Mouse (Mus musculus) limb, embryonic 10.5 days (tissue): ENCODE data around the gene Trpv2. TPM values are rescaled to one million over a fixed set of nuclear protein-coding genes. Genes with fewer than 3 reads are reported as not detected.

Experiments
- DNase-seq: peaks from one replicate; pipeline ENCODE4 v3.0.0-alpha.2; 2017; ENCODE audit warnings: low spot score
- H3K27ac ChIP-seq: fragments of 300-500 bp; sonication (generic); 2 replicates; pipeline ENCODE4 v1.5.1; 2016; ENCODE audit warnings: mild to moderate bottlenecking
- H3K27me3 ChIP-seq: fragments of 300-500 bp; sonication (generic); 2 replicates; pipeline ENCODE4 v1.6.1; 2016; ENCODE audit warnings: low read depth, mild to moderate bottlenecking; ENCODE audit not compliant: poor library complexity, severe bottlenecking
- H3K36me3 ChIP-seq: fragments of 300-500 bp; sonication (generic); 2 replicates; pipeline ENCODE4 v1.6.1; 2016; ENCODE audit warnings: mild to moderate bottlenecking, moderate library complexity
- H3K4me1 ChIP-seq: fragments of 300-500 bp; sonication (generic); 2 replicates; pipeline ENCODE4 v1.6.1; 2016
- H3K4me3 ChIP-seq: fragments of 300-500 bp; sonication (generic); 2 replicates; pipeline ENCODE4 v1.5.1; 2016; ENCODE audit warnings: mild to moderate bottlenecking, moderate library complexity
- H3K9me3 ChIP-seq: fragments of 300-500 bp; sonication (generic); replicated peaks from 2 replicates; pipeline ENCODE4 v1.6.1; 2016; ENCODE audit warnings: mild to moderate bottlenecking
- WGBS: fragments of 180-500 bp; shearing (Covaris S2); methylation state at CpG from one replicate; pipeline ENCODE4 v1.1.7; 2016; 5-methylcytosine and 5-hydroxymethylcytosine counted together
- polyA plus RNA-seq: library from polyadenylated mRNA; unstranded; fragments of >200 nt; fragmentation: Nextera tagmentation; extraction: Ambion mirVana; gene quantifications from 2 replicates; pipeline ENCODE4 v1.2.1, GENCODE M21; 2016

Gene Trpv2
- polyA plus RNA-seq, 1 experiment from 2014 or later = 0.55 TPM

DNA sequence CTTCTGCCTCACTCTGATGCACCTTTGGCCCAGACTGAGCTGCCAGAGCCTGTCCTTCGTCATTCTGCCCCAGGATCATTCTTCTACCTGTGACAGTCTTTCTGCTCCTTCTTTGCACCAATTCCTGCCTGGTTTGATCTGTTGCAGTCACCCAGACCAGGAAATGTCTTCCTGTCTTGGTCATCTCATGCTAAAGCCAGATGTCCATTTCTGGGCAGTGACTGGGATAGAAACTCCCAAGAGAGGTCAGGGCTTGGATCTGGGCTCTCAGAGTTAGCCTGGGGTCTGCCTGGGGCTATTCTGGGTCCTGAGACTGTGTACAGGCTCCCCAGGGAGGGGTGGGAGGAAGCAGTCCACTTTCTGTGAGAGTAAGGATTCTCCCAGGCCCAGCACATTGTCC lies 8.1 kb upstream of the Trpv2 start:
- DNase-seq = no peak
- Histone ChIP-seq H3K27me3 (0 out of 2 replicates have a peak, but pooled peaks cover 4% of the 10 kb centered on the region), H3K9me3 (no peaks in the 10 kb centered on the region), H3K36me3 (no peaks in the 10 kb centered on the region), H3K27ac (no peak overlapping the region; the same call in 1 of the 2 replicates), H3K4me3 (no peak overlapping the region), H3K4me1 (peaks cover 6% of the 10 kb centered on the region)
- whole genome bisulfite sequencing = 58% methylated on average over 1 of the region's 1 CpGs

DNA sequence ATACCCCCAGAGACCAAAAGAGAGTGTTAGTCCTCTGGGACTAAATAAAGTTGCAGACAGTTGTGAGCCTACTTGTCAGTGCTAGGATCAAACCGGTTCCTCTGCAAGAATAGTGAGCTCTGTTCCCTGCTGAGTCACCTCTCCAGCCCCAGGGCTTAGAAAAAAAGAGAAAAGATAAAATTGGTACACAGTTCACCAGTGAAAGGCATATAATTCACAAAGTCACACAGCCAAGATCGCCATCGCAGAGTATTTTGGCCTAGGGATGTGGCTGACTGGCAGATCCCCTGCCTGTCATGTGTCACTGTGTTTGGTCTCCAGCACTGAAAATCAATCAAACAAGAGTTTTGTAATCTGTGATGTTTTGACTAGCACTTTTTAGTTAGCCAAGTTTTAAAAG lies 6.0 kb upstream of the Trpv2 start:
- Histone ChIP-seq H3K9me3 (no peaks in the 10 kb centered on the region), H3K36me3 (no peaks in the 10 kb centered on the region), H3K4me1 (peaks cover 6% of the 10 kb centered on the region), H3K27me3 (no peaks in the 10 kb centered on the region), H3K27ac (no peak overlapping the region), H3K4me3 (no peak overlapping the region)
- no peak for DNase-seq
- 77% methylated on average over 3 of the region's 3 CpGs for WGBS

DNA sequence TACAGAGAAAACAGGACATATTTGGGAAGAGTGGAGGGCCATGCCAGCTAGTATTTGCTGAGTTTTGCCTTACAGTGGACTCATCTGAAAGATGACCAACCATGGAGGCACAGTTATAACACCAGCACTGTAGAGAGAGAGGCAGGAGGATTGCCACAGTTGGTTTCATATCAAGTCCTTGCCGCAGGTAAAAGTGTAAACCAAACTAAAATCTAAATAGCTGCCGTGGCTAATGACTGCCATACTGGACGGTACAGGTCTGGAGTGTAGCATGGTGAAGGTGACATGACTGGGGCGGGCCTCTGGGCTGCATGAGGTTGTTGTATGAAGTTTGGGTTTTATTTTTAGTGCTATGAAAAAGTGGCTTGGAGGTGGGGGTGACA lies 408 bp downstream of the Trpv2 start:
- WGBS = 86% methylated on average over 4 of the region's 4 CpGs
- no peak overlapping the region for H3K27ac ChIP-seq
- peaks cover 30% of the 10 kb centered on the region for H3K27me3 ChIP-seq
- peaks cover 13% of the 10 kb centered on the region for H3K4me1 ChIP-seq
- no peak for DNase-seq
- no peaks in the 10 kb centered on the region for H3K9me3 ChIP-seq
- no peak overlapping the region for H3K4me3 ChIP-seq
- no peaks in the 10 kb centered on the region for H3K36me3 ChIP-seq

DNA sequence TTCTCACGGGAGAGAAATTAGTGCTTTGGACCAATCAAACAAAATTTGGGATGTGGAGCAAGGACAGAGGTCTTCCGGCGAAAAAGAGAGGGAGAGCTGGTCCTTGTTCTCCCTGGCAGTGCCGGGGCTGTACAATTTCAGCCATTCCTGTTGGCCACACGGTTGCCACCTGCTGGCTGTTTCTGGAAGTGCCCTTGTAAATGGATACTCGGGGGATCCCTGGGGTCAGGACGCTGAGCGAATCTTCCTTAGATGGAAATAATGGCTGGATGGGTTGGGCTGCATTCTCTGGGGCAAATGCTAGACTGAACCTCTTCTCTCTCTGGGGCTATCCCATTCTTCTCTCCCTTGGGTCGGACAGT lies 992 bp downstream of the Trpv2 start:
- H3K4me3 ChIP-seq = peak overlapping the region; percentile 58
- no peaks in the 10 kb centered on the region for H3K9me3 ChIP-seq
- H3K4me1 ChIP-seq = peaks cover 13% of the 10 kb centered on the region
- DNase-seq = peak; percentile 91
- peaks cover 30% of the 10 kb centered on the region for H3K27me3 ChIP-seq
- H3K36me3 ChIP-seq = no peaks in the 10 kb centered on the region
- WGBS = 7% methylated on average over 9 of the region's 9 CpGs
- no peak overlapping the region for H3K27ac ChIP-seq

DNA sequence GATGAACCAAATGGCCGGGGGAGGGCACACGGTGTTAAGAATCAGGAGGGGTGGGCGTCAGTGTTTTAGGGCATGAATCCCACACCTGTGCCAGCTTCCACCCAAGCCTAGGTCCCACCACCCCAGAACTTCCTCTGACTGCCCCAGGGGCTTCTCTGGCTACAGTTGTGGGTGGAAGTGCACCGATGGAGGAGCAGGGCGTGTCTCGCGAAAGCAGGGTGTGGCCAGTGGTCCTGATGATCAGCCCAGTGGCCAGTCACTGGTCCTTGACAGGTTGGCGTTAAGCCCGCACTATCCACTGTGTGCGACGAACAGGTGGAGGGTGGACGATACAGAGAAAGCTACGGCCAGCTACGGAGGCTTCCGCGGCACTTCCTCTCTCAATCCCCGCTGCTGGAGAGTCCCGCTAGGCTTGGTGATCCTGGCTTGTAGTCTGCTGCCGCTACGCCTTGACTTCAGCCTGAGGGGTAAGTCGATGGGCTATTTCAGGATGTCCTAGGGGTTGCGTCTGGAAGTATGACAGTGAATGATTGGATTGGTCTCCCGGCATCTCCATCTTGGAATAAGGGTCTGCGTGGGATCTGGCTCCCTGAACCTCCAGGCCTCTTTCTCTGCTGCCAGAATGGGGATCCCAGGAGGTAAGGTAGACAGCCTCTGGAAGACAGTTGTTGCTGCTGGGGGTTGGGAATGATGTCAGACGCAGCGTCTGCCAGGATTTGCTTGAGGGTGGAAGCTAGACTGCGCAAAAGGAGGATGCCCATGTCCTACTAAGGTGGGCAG lies 1.6 kb downstream of the Trpv2 start:
- Histone ChIP-seq H3K36me3 (no peaks in the 10 kb centered on the region), H3K27ac (no peak overlapping the region), H3K9me3 (no peaks in the 10 kb centered on the region), H3K27me3 (peaks cover 30% of the 10 kb centered on the region), H3K4me3 (peak overlapping the region; percentile 58), H3K4me1 (peaks cover 13% of the 10 kb centered on the region)
- 8% methylated on average over 27 of the region's 27 CpGs for WGBS
- peak; percentile 48 for DNase-seq

DNA sequence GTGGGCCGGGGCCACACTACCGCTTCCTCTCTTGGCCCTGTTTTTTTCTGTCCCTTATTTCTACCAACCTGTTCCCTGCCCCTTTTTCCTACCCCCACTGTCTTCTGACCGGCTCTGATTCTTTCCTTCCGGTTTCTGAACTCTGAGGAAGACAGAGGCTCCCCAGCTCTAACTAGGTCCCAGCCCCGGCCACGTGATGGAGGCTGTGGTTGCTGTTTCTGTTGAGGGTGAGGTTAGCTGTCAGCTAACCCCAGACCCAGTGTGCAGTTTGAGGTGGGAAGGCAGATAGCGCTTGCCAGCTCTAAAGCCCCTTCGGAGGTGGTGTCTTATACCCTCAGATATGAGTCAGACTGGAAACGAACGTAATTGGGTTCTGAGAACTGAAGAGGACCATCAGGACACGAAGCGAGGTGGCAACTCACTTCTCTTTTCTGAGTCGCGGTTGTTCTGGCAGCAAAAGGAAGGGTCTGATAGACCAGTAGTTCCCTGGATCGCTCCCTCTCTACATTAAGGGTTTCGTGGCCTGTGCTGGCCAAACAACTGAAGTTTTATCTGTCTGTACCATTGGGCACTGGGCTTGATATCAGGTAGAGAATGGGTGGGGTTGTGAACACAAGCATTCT lies 2.4 kb downstream of the Trpv2 start:
- Histone ChIP-seq H3K27me3 (peaks cover 30% of the 10 kb centered on the region), H3K4me3 (peak overlapping the region; percentile 58), H3K4me1 (peaks cover 13% of the 10 kb centered on the region), H3K36me3 (no peaks in the 10 kb centered on the region), H3K9me3 (no peaks in the 10 kb centered on the region), H3K27ac (no peak overlapping the region)
- 64% methylated on average over 16 of the region's 16 CpGs for WGBS
- no peak for DNase-seq

DNA sequence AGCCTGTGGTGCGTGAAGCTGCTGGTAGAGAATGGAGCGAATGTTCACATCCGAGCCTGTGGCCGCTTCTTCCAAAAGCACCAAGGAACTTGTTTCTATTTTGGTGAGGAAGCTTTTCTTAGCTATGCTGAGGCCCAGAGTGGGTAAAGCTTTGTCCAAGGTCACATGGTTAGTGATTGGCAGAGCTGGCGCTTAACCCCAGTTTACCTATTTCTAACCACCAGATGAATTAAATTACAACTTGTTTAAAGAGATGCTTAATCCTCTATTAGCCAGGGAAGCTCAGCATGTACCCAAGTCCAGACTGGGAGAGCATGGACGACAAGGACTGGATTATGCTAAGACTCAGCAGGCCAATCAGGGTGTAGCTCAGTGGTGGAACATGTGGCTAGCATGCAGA lies 8.7 kb downstream of the Trpv2 start:
- Histone ChIP-seq H3K27ac (no peak overlapping the region), H3K4me3 (no peak overlapping the region), H3K36me3 (no peaks in the 10 kb centered on the region), H3K9me3 (no peaks in the 10 kb centered on the region), H3K4me1 (no peaks in the 10 kb centered on the region), H3K27me3 (peaks cover 8% of the 10 kb centered on the region; the same call in 1 of the 2 replicates)
- WGBS = 87% methylated on average over 6 of the region's 6 CpGs
- DNase-seq = no peak

DNA sequence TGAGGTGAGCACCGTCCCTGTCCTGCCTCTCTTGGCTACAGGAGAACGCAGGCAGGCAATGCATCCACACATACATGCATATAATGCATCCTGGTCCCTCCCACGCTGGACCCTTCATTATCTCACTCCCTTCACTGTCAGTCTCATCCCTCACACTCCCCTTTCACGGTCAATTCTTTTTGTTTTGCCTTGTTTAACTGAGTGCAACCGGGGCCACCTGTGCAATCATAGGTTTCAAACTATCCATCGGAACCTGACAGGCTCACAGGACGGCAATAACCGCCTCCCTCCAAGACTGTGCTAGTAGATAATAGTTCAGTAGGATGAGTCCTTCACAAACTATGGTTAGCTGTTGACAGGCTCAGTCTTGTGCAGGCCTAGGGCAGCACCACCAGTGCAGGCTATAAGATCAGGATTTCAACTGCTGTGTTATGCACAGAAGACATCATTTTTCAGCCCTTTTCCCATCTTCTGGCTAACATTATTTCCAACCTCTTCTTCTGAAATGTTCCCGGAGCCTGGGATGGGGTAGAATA lies 10.5 kb downstream of the Trpv2 start:
- no peaks in the 10 kb centered on the region for H3K27me3 ChIP-seq
- H3K9me3 ChIP-seq = no peaks in the 10 kb centered on the region
- H3K4me3 ChIP-seq = no peak overlapping the region
- H3K36me3 ChIP-seq = no peaks in the 10 kb centered on the region
- H3K4me1 ChIP-seq = no peaks in the 10 kb centered on the region
- H3K27ac ChIP-seq = no peak overlapping the region
- no peak for DNase-seq
- 85% methylated on average over 9 of the region's 9 CpGs for WGBS

DNA sequence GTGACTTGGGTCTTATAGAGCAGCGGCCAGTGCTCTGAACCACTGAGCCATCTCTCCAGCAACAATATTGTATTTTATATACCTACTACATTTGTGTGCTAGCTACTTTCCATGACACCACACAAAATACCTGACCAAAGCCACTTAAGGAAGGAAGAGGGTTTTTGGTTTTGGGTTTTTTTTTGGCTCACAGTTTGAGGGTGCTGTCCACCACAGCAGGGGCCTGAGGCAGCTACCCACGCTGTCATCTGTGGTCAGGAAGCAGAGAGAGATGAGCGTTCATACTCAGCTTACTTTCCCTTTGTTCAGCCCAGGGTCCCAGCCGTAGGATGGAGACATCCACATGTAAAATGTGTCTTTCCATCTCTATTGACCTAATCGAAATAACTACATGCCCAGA lies 12.7 kb downstream of the Trpv2 start:
- H3K36me3 ChIP-seq = no peaks in the 10 kb centered on the region
- 91% methylated on average over 5 of the region's 5 CpGs for WGBS
- no peak for DNase-seq
- H3K9me3 ChIP-seq = no peaks in the 10 kb centered on the region
- H3K27me3 ChIP-seq = no peaks in the 10 kb centered on the region
- H3K27ac ChIP-seq = no peak overlapping the region
- H3K4me3 ChIP-seq = no peak overlapping the region
- peaks cover 11% of the 10 kb centered on the region for H3K4me1 ChIP-seq

DNA sequence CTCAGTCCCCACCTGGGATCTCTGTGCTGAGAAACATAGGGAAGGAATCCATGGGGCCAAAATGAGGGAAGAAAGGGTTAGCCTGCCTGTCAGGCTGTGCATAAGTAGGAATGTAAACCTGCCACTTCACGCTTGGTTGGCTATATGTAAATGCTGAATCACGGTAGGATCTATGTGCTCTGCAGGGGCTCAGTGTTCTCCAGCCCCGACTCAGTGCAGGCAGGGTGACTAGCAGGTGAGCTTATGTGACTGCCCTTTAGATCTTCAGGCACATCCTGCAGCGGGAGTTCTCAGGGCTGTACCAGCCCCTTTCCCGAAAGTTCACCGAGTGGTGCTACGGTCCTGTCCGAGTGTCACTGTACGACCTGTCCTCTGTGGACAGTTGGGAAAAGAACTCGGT lies 15.1 kb downstream of the Trpv2 start:
- 84% methylated on average over 10 of the region's 10 CpGs for WGBS
- no peak overlapping the region for H3K27ac ChIP-seq
- peaks cover 23% of the 10 kb centered on the region for H3K4me1 ChIP-seq
- H3K4me3 ChIP-seq = no peak overlapping the region
- H3K36me3 ChIP-seq = no peaks in the 10 kb centered on the region
- H3K27me3 ChIP-seq = no peaks in the 10 kb centered on the region
- H3K9me3 ChIP-seq = no peaks in the 10 kb centered on the region
- DNase-seq = no peak

DNA sequence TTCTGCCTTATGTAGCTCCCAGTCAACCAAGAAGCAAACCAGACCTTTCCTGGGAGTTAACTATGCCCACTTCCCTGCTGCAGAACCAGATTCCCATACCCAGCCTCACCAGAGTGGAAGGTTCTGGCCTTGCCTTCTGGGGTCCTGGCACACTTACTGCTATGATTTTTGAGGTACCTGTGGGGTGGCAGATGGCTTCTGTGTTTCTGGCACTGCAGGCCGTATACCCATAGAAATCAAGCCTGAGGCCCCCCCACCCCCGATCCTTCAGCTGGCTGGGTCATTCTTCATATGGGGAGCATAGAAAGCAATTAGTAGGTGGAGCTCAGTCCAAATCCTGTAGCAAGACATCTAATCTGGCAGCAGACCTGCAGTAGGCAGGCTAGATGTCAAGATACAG lies 16.7 kb downstream of the Trpv2 start:
- peak overlapping the region; percentile 43 for H3K27ac ChIP-seq
- DNase-seq = no peak
- 78% methylated on average over 2 of the region's 2 CpGs for WGBS

DNA sequence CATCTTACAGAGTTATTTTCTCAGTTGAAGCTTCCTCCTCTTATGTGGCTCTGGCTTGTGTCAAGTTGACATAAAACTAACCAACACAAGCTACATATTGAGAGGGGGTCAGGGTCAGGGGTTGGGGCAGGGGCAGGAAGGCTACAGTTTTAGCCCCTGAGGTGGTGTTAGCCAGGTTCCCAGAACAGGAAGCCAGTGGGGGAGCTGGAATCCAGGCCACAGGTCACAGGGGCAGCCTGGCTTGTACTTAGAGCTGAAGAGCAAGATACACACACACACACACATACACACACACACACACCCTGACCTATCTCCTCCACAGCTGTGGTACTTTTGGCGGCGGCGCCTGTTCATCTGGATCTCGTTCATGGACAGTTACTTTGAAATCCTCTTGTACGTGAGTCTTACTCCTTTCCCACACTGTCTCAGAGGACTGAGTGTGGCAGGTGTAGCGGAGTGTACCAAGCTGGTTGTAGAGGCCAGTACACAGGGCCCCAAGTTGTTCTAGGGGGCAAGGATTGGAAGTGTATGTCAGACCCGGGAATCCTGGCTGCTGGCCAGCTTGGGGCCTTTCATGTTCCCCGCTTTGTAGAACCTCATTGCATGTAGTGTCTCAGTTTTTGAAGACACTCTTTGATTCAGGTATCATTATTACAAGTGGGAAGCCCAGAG lies 17.8 kb downstream of the Trpv2 start:
- H3K36me3 ChIP-seq = no peaks in the 10 kb centered on the region
- no peak overlapping the region for H3K27ac ChIP-seq
- H3K4me3 ChIP-seq = no peak overlapping the region
- H3K9me3 ChIP-seq = no peaks in the 10 kb centered on the region
- DNase-seq = no peak
- H3K27me3 ChIP-seq = no peaks in the 10 kb centered on the region
- 49% methylated on average over 8 of the region's 8 CpGs for WGBS
- peaks cover 25% of the 10 kb centered on the region for H3K4me1 ChIP-seq

More for the DNA sequence above, 16.7 kb downstream of the Trpv2 start:
- Histone ChIP-seq H3K9me3 (no peaks in the 10 kb centered on the region), H3K27me3 (no peaks in the 10 kb centered on the region), H3K4me1 (peaks cover 23% of the 10 kb centered on the region), H3K4me3 (no peak overlapping the region), H3K36me3 (no peaks in the 10 kb centered on the region)

DNA sequence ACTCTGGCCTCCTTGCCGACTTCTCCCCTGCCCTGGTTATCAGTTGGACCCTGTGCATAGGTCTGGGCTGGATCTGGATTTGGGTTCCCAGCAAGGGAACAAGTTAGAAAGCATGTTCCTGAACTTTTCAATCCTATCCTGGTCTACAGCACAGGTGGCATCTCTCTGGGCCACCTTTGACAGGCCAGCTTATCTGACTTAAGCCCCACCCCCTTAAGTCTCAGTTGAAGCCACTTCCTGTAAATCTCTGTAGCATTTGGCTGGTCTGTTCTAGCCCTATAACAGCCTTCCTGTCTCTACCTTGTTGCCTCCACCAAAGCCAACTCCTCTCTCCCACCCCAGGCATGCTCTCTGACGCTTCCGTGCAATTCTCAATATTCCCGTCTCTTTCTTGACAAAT lies 24.3 kb downstream of the Trpv2 start:
- Histone ChIP-seq H3K36me3 (peaks cover 5% of the 10 kb centered on the region), H3K9me3 (no peaks in the 10 kb centered on the region), H3K27me3 (no peaks in the 10 kb centered on the region), H3K27ac (peak overlapping the region; percentile 56), H3K4me1 (peaks cover 19% of the 10 kb centered on the region), H3K4me3 (no peak overlapping the region)
- WGBS = 87% methylated on average over 4 of the region's 4 CpGs
- no peak for DNase-seq
